Comparison of ENCODE assay signal across 8 mouse cellular contexts in genomic region chr17:74489901-74490220, GRCm38 (mm10). TPM values are rescaled to one million over a fixed set of nuclear protein-coding genes. Genes with fewer than 3 reads are reported as not detected.
DNase-seq lines count a peak whose midpoint lies in the region; ATAC-seq and TF ChIP-seq lines count a peak whose summit lies in the region.

No protein-coding gene starts in this region.

- no peak for ATAC-seq in erythroblast, adult 5-6 weeks (replicated peaks; ENCODE audit: low FRiP score, poor library complexity, severe bottlenecking)
- no peak for ATAC-seq in liver, embryonic 11.5 days (replicated peaks; ENCODE audit: low FRiP score)
- ATAC-seq in stomach, embryonic 16.5 days (ENCODE audit: insufficient read depth, low FRiP score) = no peak

- peaks cover 16% of the 10 kb centered on the region for H3K4me1 ChIP-seq in erythroblast, embryonic 14.5 days (ENCODE audit: control insufficient read depth)
- H3K4me1 ChIP-seq in spleen, adult 2 months (ENCODE audit: control insufficient read depth, insufficient read depth, insufficient read length) = 0 out of 2 replicates have a peak, but pooled peaks cover 2% of the 10 kb centered on the region
- H3K4me1 ChIP-seq in liver, embryonic 11.5 days (replicated peaks; ENCODE audit: control insufficient read depth, insufficient read depth, low read length) = peaks cover 3% of the 10 kb centered on the region; the same call in 1 of the 2 replicates
- peaks cover 3% of the 10 kb centered on the region; the same call in 1 of the 2 replicates for H3K4me1 ChIP-seq in stomach, embryonic 16.5 days (ENCODE audit: control insufficient read depth, insufficient read depth, low read length)

- peaks cover 9% of the 10 kb centered on the region for H3K27me3 ChIP-seq in erythroblast, embryonic 14.5 days (ENCODE audit: control insufficient read depth)
- no peaks in the 10 kb centered on the region for H3K27me3 ChIP-seq in spleen, adult 2 months (ENCODE audit: control insufficient read depth, insufficient read depth, low read length)
- no peaks in the 10 kb centered on the region for H3K27me3 ChIP-seq in liver, embryonic 11.5 days (replicated peaks; ENCODE audit: control insufficient read depth, insufficient read depth, low read length)
- no peaks in the 10 kb centered on the region for H3K27me3 ChIP-seq in stomach, embryonic 16.5 days (ENCODE audit: control insufficient read depth, insufficient read depth, low read length)

- no peaks in the 10 kb centered on the region for H3K9me3 ChIP-seq in erythroblast, embryonic 14.5 days (ENCODE audit: control insufficient read depth, low read length)
- no peaks in the 10 kb centered on the region for H3K9me3 ChIP-seq in liver, embryonic 11.5 days (ENCODE audit: control insufficient read depth, low read length)
- no peaks in the 10 kb centered on the region for H3K9me3 ChIP-seq in stomach, embryonic 16.5 days (replicated peaks; ENCODE audit: control insufficient read depth, low read length)

- peak overlapping the region; percentile 97 for H3K27ac ChIP-seq in spleen, adult 2 months (ENCODE audit: insufficient read depth, low read length)
- peak overlapping the region; percentile 75 for H3K27ac ChIP-seq in liver, embryonic 11.5 days (ENCODE audit: low read depth, low read length)
- peak overlapping the region; percentile 90 for H3K27ac ChIP-seq in stomach, embryonic 16.5 days (ENCODE audit: low read length)

- 1% methylated on average over 12 of the region's 12 CpGs for WGBS in spleen, adult 2 months
- under 1% methylated on average over 12 of the region's 12 CpGs for WGBS in liver, embryonic 11.5 days
- WGBS in stomach, embryonic 16.5 days = under 1% methylated on average over 12 of the region's 12 CpGs

- no peak for TF ChIP-seq CTCF in spleen, adult 2 months (IDR thresholded peaks at IDR 0.05; ENCODE audit: extremely low read depth, insufficient read depth, insufficient read length, insufficient replicate concordance)

- peaks cover 34% of the 10 kb centered on the region for H3K36me3 ChIP-seq in erythroblast, embryonic 14.5 days (ENCODE audit: control insufficient read depth)
- peaks cover 9% of the 10 kb centered on the region for H3K36me3 ChIP-seq in spleen, adult 2 months (ENCODE audit: control insufficient read depth, insufficient read depth, low read length)
- H3K36me3 ChIP-seq in liver, embryonic 11.5 days (ENCODE audit: control insufficient read depth, insufficient read depth, low read length) = peaks cover 12% of the 10 kb centered on the region; the same call in 1 of the 2 replicates
- H3K36me3 ChIP-seq in stomach, embryonic 16.5 days (ENCODE audit: control insufficient read depth, insufficient read depth, low read length) = peaks cover 13% of the 10 kb centered on the region

- H3K9ac ChIP-seq in liver, embryonic 11.5 days (ENCODE audit: low read depth, low read length) = peak overlapping the region; percentile 84
- peak overlapping the region; percentile 96 for H3K9ac ChIP-seq in stomach, embryonic 16.5 days (ENCODE audit: low read length)

- TF ChIP-seq POLR2A in spleen, adult 2 months (IDR thresholded peaks at IDR 0.05; ENCODE audit: low read depth, low read length) = no peak

- no peak for DNase-seq in spleen, adult 2 months (ENCODE audit: low read depth in 1 of 2, low spot score in 2 of 2)
- DNase-seq in spleen, postnatal 36 days (ENCODE audit: low spot score in 2 of 2) = no peak
- DNase-seq in liver, embryonic 11.5 days (ENCODE audit: low spot score) = no peak
- no peak for DNase-seq in urinary bladder, postnatal 10 days (ENCODE audit: low spot score)
- DNase-seq in spleen, adult 12 weeks (ENCODE audit: low spot score) = no peak

- H3K4me2 ChIP-seq in liver, embryonic 11.5 days = peak overlapping the region; percentile 69
- H3K4me2 ChIP-seq in stomach, embryonic 16.5 days (ENCODE audit: low read depth, low read length) = peak overlapping the region; percentile 60

- peak overlapping the region; percentile 97 for H3K4me3 ChIP-seq in erythroblast, embryonic 14.5 days (replicated peaks)
- peak overlapping the region; percentile 95 for H3K4me3 ChIP-seq in spleen, adult 2 months (ENCODE audit: extremely low read depth, insufficient read depth, insufficient read length)
- H3K4me3 ChIP-seq in liver, embryonic 11.5 days (ENCODE audit: low read depth, low read length) = peak overlapping the region; percentile 90
- H3K4me3 ChIP-seq in stomach, embryonic 16.5 days (replicated peaks; ENCODE audit: low read length) = peak overlapping the region; percentile 97

RNA-seq across cellular contexts. Expression of gene Yipf4, which starts 0.6 kb away (rescaled TPM):
- polyA plus RNA-seq in erythroblast, embryonic 14.5 days (2012) = 7.8 and 10.0 TPM in 2 replicates
- 280 and 306 TPM in 2 replicates for total RNA-seq in erythroblast, adult 5-6 weeks (2015; ENCODE audit: low replicate concordance)
- 409 and 455 TPM in 2 replicates for total RNA-seq in erythroblast, adult 5-6 weeks (2017; ENCODE audit: low replicate concordance)
- 35.8 and 119 TPM in 2 replicates for polyA plus RNA-seq in spleen, adult 2 months (2012; rRNA removed)
- 46.3 and 51.7 TPM in 2 replicates for polyA plus RNA-seq in liver, embryonic 11.5 days (2014; fragmentation: Nextera tagmentation; extraction: Ambion mirVana)
- 57.0 and 62.3 TPM in 2 replicates for polyA plus RNA-seq in stomach, embryonic 16.5 days (2015; fragmentation: Nextera tagmentation; extraction: Ambion mirVana)

RNA-seq across cellular contexts. Expression of gene Nlrc4, which starts 30.9 kb away (rescaled TPM):
- polyA plus RNA-seq in erythroblast, embryonic 14.5 days (2012) = not detected in 2 replicates
- 1.3 and 2.9 TPM in 2 replicates for total RNA-seq in erythroblast, adult 5-6 weeks (2015; ENCODE audit: low replicate concordance)
- total RNA-seq in erythroblast, adult 5-6 weeks (2017; ENCODE audit: low replicate concordance) = 1.1 and 1.3 TPM in 2 replicates
- polyA plus RNA-seq in spleen, adult 2 months (2012; rRNA removed) = 1.4 and 2.0 TPM in 2 replicates
- 0.30 and 0.40 TPM in 2 replicates for polyA plus RNA-seq in liver, embryonic 11.5 days (2014; fragmentation: Nextera tagmentation; extraction: Ambion mirVana)
- polyA plus RNA-seq in stomach, embryonic 16.5 days (2015; fragmentation: Nextera tagmentation; extraction: Ambion mirVana) = 3.2 and 3.8 TPM in 2 replicates

RNA-seq across cellular contexts. Expression of gene Birc6, which starts 38.2 kb away (rescaled TPM):
- 0.73 and 1.1 TPM in 2 replicates for polyA plus RNA-seq in erythroblast, embryonic 14.5 days (2012)
- 54.4 and 88.6 TPM in 2 replicates for total RNA-seq in erythroblast, adult 5-6 weeks (2015; ENCODE audit: low replicate concordance)
- total RNA-seq in erythroblast, adult 5-6 weeks (2017; ENCODE audit: low replicate concordance) = 40.4 and 48.6 TPM in 2 replicates
- 103 and 112 TPM in 2 replicates for polyA plus RNA-seq in spleen, adult 2 months (2012; rRNA removed)
- 67.4 and 72.8 TPM in 2 replicates for polyA plus RNA-seq in liver, embryonic 11.5 days (2014; fragmentation: Nextera tagmentation; extraction: Ambion mirVana)
- polyA plus RNA-seq in stomach, embryonic 16.5 days (2015; fragmentation: Nextera tagmentation; extraction: Ambion mirVana) = 73.9 and 90.2 TPM in 2 replicates

Comparison
In these comparisons a context has a peak if more than half of its experiments do, and no peak if none do; other contexts are left out.
1. RNA of gene Birc6, which starts 38.2 kb away (polyA plus RNA-seq): 103 to 112 TPM in spleen, adult 2 months, 73.9 to 90.2 TPM in stomach, embryonic 16.5 days and 67.4 to 72.8 TPM in liver, embryonic 11.5 days; 0.73 to 1.1 TPM in erythroblast, embryonic 14.5 days; every median in the first group is over 10 times any median in the second.
2. Peak in every context shown above with its lines, with median percentiles within 50 percentile points of each other: H3K4me3 ChIP-seq and H3K27ac ChIP-seq.